Mouse (Mus musculus) forebrain, postnatal 0 days (tissue): ENCODE results near the gene Mipep. TPM values are rescaled to one million over a fixed set of nuclear protein-coding genes. Genes with fewer than 3 reads are reported as not detected.

Source experiments
- ATAC-seq: fragments of 200-750 bp; cut with Nextera tagmentation; 2 replicates; pipeline ENCODE4 v1.8.0; 2017; ENCODE audit warnings: mild to moderate bottlenecking, moderate library complexity
- DNase-seq: peaks from one replicate; pipeline ENCODE4 v3.0.0-alpha.2; 2015
- H3K27ac ChIP-seq: fragments of 300-500 bp; sonication (generic); 2 replicates; pipeline ENCODE4 v1.5.1; 2014; ENCODE audit warnings: low read depth, mild to moderate bottlenecking, antibody characterized with exemption, low read length, moderate library complexity, mixed read lengths
- H3K27me3 ChIP-seq: fragments of 300-500 bp; sonication (generic); 2 replicates; pipeline ENCODE4 v1.6.1; 2014; ENCODE audit warnings: mild to moderate bottlenecking, low read length, mixed read lengths; ENCODE audit not compliant: insufficient read depth
- H3K36me3 ChIP-seq: fragments of 300-500 bp; sonication (generic); 2 replicates; pipeline ENCODE4 v1.6.1; 2014; ENCODE audit warnings: mild to moderate bottlenecking, moderate library complexity; ENCODE audit not compliant: insufficient read depth
- H3K4me1 ChIP-seq: fragments of 300-500 bp; sonication (generic); 2 replicates; pipeline ENCODE4 v1.6.1; 2014; ENCODE audit warnings: antibody characterized with exemption; ENCODE audit not compliant: insufficient read depth
- H3K4me2 ChIP-seq: fragments of 300-500 bp; sonication (generic); 2 replicates; pipeline ENCODE4 v1.6.1; 2014; ENCODE audit warnings: low read depth, mild to moderate bottlenecking, moderate library complexity
- H3K4me3 ChIP-seq: fragments of 300-500 bp; sonication (generic); 2 replicates; pipeline ENCODE4 v1.5.1; 2014; ENCODE audit warnings: low read depth, low read length, mixed read lengths
- H3K9ac ChIP-seq: fragments of 300-500 bp; sonication (generic); 2 replicates; pipeline ENCODE4 v1.6.1; 2014; ENCODE audit warnings: mild to moderate bottlenecking
- H3K9me3 ChIP-seq: fragments of 300-500 bp; sonication (generic); 2 replicates; pipeline ENCODE4 v1.6.1; 2016; ENCODE audit warnings: low read length
- CTCF ChIP-seq: sonication (generic); IDR thresholded peaks from 2 replicates; pipeline ENCODE4 v1.5.1; 2016; ENCODE audit warnings: antibody characterized with exemption, control low read depth, low read depth
- WGBS: fragments of 180-500 bp; shearing (Covaris S2); extraction: QIAGEN DNeasy Blood & Tissue Kit; methylation state at CpG from one replicate; pipeline ENCODE4 v1.1.7; 2014; 5-methylcytosine and 5-hydroxymethylcytosine counted together
- polyA plus RNA-seq: library from polyadenylated mRNA; unstranded; fragments of >200 nt; fragmentation: Nextera tagmentation; extraction: Ambion mirVana; gene quantifications from 2 replicates; pipeline ENCODE4 v1.2.1, GENCODE M21; 2015
- total RNA-seq: library from RNA; depleted of rRNA; stranded (reverse); fragments of >200 nt; gene quantifications from 2 replicates; pipeline ENCODE4 v1.2.3, GENCODE M21; 2014

The Mipep gene
- total and polyA plus RNA-seq, 2 experiments from 2014 or later = 19.4 to 27.4 TPM

- ATAC-seq (no peak), DNase-seq (no peak)
- Histone ChIP-seq H3K36me3 (peaks cover 13% of the 10 kb centered on the region), H3K4me3 (no peak overlapping the region), H3K9ac (no peak overlapping the region), H3K4me2 (no peak overlapping the region), H3K9me3 (no peaks in the 10 kb centered on the region), H3K4me1 (no peaks in the 10 kb centered on the region), H3K27ac (no peak overlapping the region), H3K27me3 (no peaks in the 10 kb centered on the region)
- WGBS = 85% methylated on average over 7 of the region's 7 CpGs
- TF ChIP-seq CTCF = no peak
Measured at GRCm38 (mm10) chr14:60856199-60856912, 72.0 kb downstream of the Mipep start.

- Histone ChIP-seq H3K27ac (no peak overlapping the region), H3K9me3 (no peaks in the 10 kb centered on the region), H3K36me3 (peaks cover 9% of the 10 kb centered on the region; the same call in 1 of the 2 replicates), H3K4me2 (no peak overlapping the region), H3K4me1 (no peaks in the 10 kb centered on the region), H3K4me3 (no peak overlapping the region), H3K27me3 (no peaks in the 10 kb centered on the region), H3K9ac (no peak overlapping the region)
- DNase-seq (no peak), ATAC-seq (no peak)
- no peak for TF ChIP-seq CTCF
- WGBS = 86% methylated on average over 7 of the region's 7 CpGs
Measured at GRCm38 (mm10) chr14:60856913-60857300, 72.5 kb downstream of the Mipep start.

DNA sequence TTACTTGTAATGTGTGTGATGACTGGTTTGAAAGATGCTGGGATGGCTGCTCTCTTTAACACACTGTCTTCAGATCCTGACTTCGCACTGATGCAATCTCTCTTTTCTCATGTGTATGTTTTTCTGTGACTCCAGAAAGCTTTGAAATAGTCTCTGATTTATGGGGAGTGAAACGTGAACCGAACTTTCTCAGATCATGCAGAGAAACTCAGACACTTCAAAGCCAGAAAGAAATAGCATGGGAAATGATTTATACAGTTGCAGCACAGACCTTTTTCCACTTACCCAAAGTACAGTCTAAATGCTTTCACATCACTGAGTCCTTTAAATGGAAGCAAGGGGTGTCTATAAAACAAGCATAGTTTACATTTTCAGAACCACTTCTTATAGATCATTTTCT, 79.0 kb downstream of the Mipep start:
- H3K36me3 ChIP-seq = no peaks in the 10 kb centered on the region; the same call in 1 of the 2 replicates
- 86% methylated on average over 3 of the region's 3 CpGs for WGBS
- H3K9ac ChIP-seq = no peak overlapping the region
- H3K27me3 ChIP-seq = no peaks in the 10 kb centered on the region
- TF ChIP-seq CTCF = no peak
- ATAC-seq (no peak), DNase-seq (no peak)
- no peaks in the 10 kb centered on the region for H3K9me3 ChIP-seq
- H3K27ac ChIP-seq = no peak overlapping the region
- no peak overlapping the region for H3K4me2 ChIP-seq
- H3K4me3 ChIP-seq = no peak overlapping the region
- no peaks in the 10 kb centered on the region for H3K4me1 ChIP-seq

DNA sequence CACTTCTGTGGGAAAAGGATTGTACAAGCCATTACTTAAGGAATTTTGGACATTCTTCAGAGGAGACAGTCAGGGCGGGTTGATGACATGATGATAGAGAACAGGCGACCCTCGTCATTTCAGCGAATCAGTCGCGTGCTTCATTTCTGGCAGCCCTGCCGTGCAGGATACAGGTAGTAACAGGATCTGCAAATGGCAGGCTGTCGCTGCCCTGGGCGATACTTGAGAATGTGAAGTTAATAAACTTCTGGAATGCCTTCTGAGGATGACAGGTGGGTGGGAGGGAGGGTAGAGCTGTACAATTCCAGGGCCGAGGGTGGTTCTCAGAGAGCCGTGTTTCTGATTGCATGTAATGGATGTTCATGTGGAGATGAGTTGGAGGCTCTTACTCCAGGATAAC, 82.0 kb downstream of the Mipep start:
- Histone ChIP-seq H3K36me3 (no peaks in the 10 kb centered on the region; the same call in 1 of the 2 replicates), H3K4me3 (no peak overlapping the region), H3K9ac (no peak overlapping the region), H3K9me3 (no peaks in the 10 kb centered on the region), H3K4me1 (no peaks in the 10 kb centered on the region), H3K4me2 (no peak overlapping the region), H3K27ac (no peak overlapping the region), H3K27me3 (no peaks in the 10 kb centered on the region)
- ATAC-seq (no peak), DNase-seq (no peak)
- no peak for TF ChIP-seq CTCF
- 83% methylated on average over 11 of the region's 11 CpGs for WGBS

DNA sequence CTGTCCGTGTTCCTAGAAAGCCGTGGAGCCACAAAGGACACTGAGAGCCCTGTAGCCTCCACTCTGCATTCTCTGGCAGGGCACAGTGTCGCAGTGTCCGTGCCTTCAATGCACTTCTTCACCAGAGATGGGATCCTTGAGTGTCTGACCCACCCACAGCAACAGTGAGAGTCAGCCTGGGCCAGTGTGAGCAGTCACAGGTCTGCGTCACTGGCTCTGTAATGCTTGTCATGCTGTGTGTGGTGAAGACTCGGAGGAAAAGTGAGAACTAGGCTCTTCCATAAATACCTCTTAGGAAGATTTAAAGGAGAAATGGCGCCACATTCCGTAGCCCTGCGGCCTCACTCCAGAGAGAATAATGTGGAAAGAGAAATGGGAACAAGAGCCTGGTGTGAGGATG, 84.0 kb downstream of the Mipep start:
- H3K36me3 ChIP-seq = no peaks in the 10 kb centered on the region; the same call in 1 of the 2 replicates
- H3K9me3 ChIP-seq = no peaks in the 10 kb centered on the region
- ATAC-seq (no peak), DNase-seq (no peak)
- no peaks in the 10 kb centered on the region for H3K4me1 ChIP-seq
- H3K9ac ChIP-seq = no peak overlapping the region
- H3K4me2 ChIP-seq = no peak overlapping the region
- H3K4me3 ChIP-seq = no peak overlapping the region
- H3K27me3 ChIP-seq = no peaks in the 10 kb centered on the region
- 27% methylated on average over 9 of the region's 9 CpGs for WGBS
- no peak for TF ChIP-seq CTCF
- no peak overlapping the region for H3K27ac ChIP-seq

DNA sequence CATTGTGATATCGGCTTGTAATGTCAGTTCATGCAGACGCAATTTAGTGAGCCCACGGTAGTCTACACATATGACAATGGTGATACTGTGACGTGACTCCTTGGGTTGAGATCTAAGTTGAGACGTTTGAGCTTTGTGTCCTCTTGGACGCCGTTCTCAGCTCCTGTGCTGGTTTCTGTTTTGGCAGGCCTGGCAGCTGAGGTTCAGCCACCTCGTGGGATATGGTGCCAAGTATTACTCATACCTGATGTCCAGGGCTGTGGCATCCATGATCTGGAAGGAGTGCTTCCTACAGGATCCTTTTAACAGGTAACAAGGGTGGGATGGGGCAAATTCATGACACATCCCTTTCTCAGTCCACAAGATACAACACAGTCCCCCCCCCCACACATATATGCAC, 87.5 kb downstream of the Mipep start:
- Histone ChIP-seq H3K27me3 (no peaks in the 10 kb centered on the region), H3K4me3 (no peak overlapping the region), H3K9ac (no peak overlapping the region), H3K27ac (no peak overlapping the region), H3K4me2 (no peak overlapping the region), H3K36me3 (no peaks in the 10 kb centered on the region; the same call in 1 of the 2 replicates), H3K4me1 (no peaks in the 10 kb centered on the region), H3K9me3 (no peaks in the 10 kb centered on the region)
- ATAC-seq (no peak), DNase-seq (no peak)
- TF ChIP-seq CTCF = no peak
- 91% methylated on average over 8 of the region's 8 CpGs for WGBS

DNA sequence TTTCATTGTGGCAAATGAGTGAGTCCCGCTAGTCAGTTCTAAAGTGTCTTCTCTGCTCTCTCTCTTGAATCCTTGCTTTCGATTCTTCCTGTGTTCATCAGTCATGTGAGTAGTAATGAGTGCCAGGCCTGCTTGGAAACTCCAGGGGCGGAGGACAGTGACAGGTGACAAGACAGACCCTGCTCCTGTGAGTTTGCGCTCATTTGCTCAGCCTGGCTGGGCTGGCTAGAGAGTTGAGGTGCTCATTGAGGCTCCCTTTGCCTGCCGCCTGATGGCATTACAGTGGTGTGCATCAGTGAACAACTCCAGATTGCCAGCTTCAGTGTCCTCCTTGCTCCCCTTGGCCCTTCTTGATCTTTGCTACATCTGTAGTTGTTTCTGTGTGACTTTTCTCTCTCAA, 97.7 kb downstream of the Mipep start:
- H3K4me3 ChIP-seq = no peak overlapping the region
- no peaks in the 10 kb centered on the region for H3K4me1 ChIP-seq
- DNase-seq (no peak), ATAC-seq (no peak)
- 87% methylated on average over 5 of the region's 5 CpGs for WGBS
- H3K9ac ChIP-seq = no peak overlapping the region
- TF ChIP-seq CTCF = no peak
- H3K4me2 ChIP-seq = no peak overlapping the region
- H3K36me3 ChIP-seq = no peaks in the 10 kb centered on the region
- no peaks in the 10 kb centered on the region for H3K9me3 ChIP-seq
- H3K27ac ChIP-seq = no peak overlapping the region
- no peaks in the 10 kb centered on the region for H3K27me3 ChIP-seq
